Mouse (Mus musculus) T-helper 1 cell (primary cell): ENCODE results near the gene Gtf2h3.

ENCODE experiments used
- in situ Hi-C: fragments of 300-600 bp; cut with MboI, MseI; formaldehyde crosslinking; loops from one replicate; pipeline ENCODE4 v1.15.1; 2025; ENCODE audit warnings: high pct_unique_total_duplicates

Gene Gtf2h3

GRCm38 (mm10) chr5:124555145-124555544 is 23.8 kb upstream of the Gtf2h3 start:
- in situ Hi-C loops = no loop called here

- in situ Hi-C loops = no loop called here
These were observed 7.9 kb upstream of the Gtf2h3 start for GRCm38 (mm10) chr5:124571068-124571467.

GRCm38 (mm10) chr5:124575467-124575866 is 3.5 kb upstream of the Gtf2h3 start:
- in situ Hi-C loops = no loop called here

GRCm38 (mm10) chr5:124582515-124582914 is 3.6 kb downstream of the Gtf2h3 start:
- in situ Hi-C loops = no loop called here

- in situ Hi-C loops = no loop called here
These were observed 13.8 kb downstream of the Gtf2h3 start for GRCm38 (mm10) chr5:124592768-124593167.

- in situ Hi-C loops = no loop called here
These were observed 19.6 kb downstream of the Gtf2h3 start for GRCm38 (mm10) chr5:124598224-124599174.

- in situ Hi-C loops = loop anchor here (5.0 kb wide), 1 partner anchor 128 kb away; the partner anchor contains the start of gene Dnah10
These were observed 20.8 kb downstream of the Gtf2h3 start for GRCm38 (mm10) chr5:124599726-124600125.

- in situ Hi-C loops = loop anchor here (5.0 kb wide), 1 partner anchor 125 kb away; the partner anchor contains the start of gene Dnah10
These were observed 23.4 kb downstream of the Gtf2h3 start for GRCm38 (mm10) chr5:124602349-124602748.

- in situ Hi-C loops = loop anchor here (5.0 kb wide), 1 partner anchor 123 kb away; the partner anchor contains the start of gene Dnah10
These were observed 25.4 kb downstream of the Gtf2h3 start for GRCm38 (mm10) chr5:124604296-124604695.

GRCm38 (mm10) chr5:124605041-124605622 is 26.2 kb downstream of the Gtf2h3 start:
- in situ Hi-C loops = no loop called here

- in situ Hi-C loops = loop anchor here (5.0 kb wide), 1 partner anchor 251 kb away; the partner anchor contains the start of genes Ccdc92 and Zfp664
These were observed 32.0 kb downstream of the Gtf2h3 start for GRCm38 (mm10) chr5:124610965-124611364.

- in situ Hi-C loops = loop anchor here (5.0 kb wide), 1 partner anchor 248 kb away; the partner anchor contains the start of genes Ccdc92 and Zfp664
These were observed 35.8 kb downstream of the Gtf2h3 start for GRCm38 (mm10) chr5:124614709-124615108.

- in situ Hi-C loops = no loop called here
These were observed 39.8 kb downstream of the Gtf2h3 start for GRCm38 (mm10) chr5:124618711-124619110.

GRCm38 (mm10) chr5:124621362-124621761 is 42.4 kb downstream of the Gtf2h3 start:
- in situ Hi-C loops = no loop called here

GRCm38 (mm10) chr5:124622890-124623289 is 44.0 kb downstream of the Gtf2h3 start:
- in situ Hi-C loops = no loop called here

GRCm38 (mm10) chr5:124624291-124624690 is 45.4 kb downstream of the Gtf2h3 start:
- in situ Hi-C loops = no loop called here

GRCm38 (mm10) chr5:124628448-124629363 is 49.8 kb downstream of the Gtf2h3 start, which contains the start of gene Atp6v0a2:
Atp6v0a2 (plus strand) TSS chr5:124628576.
- in situ Hi-C loops = loop anchor here (25.0 kb wide), 2 partner anchors 409 to 509 kb away; no protein-coding TSS in a partner anchor

GRCm38 (mm10) chr5:124629641-124630040 is 50.7 kb downstream of the Gtf2h3 start:
- in situ Hi-C loops = loop anchor here (5.0 to 25.0 kb wide), 3 partner anchors 408 to 713 kb away; partner anchors contain the start of gene Scarb1

- in situ Hi-C loops = loop anchor here (5.0 to 25.0 kb wide), 3 partner anchors 406 to 711 kb away; partner anchors contain the start of gene Scarb1
These were observed 52.7 kb downstream of the Gtf2h3 start for GRCm38 (mm10) chr5:124631685-124632084.

GRCm38 (mm10) chr5:124632461-124632860 is 53.5 kb downstream of the Gtf2h3 start:
- in situ Hi-C loops = loop anchor here (5.0 to 25.0 kb wide), 3 partner anchors 405 to 710 kb away; partner anchors contain the start of gene Scarb1

GRCm38 (mm10) chr5:124633425-124633824 is 54.5 kb downstream of the Gtf2h3 start:
- in situ Hi-C loops = loop anchor here (5.0 to 25.0 kb wide), 3 partner anchors 404 to 709 kb away; partner anchors contain the start of gene Scarb1
